Mouse (Mus musculus): ENCODE results near the gene Pxmp2. TPM values are rescaled to one million over a fixed set of nuclear protein-coding genes. Genes with fewer than 3 reads are reported as not detected.

Pxmp2 gene
- total RNA-seq (2023): 1 to 10 TPM; 3.3 to 8.3 TPM

GRCm38 (mm10) chr5:110285770-110286445 lies at the start of gene Pxmp2, which contains the start of gene Pole:
Gene Pxmp2, minus strand, starts transcription at chr5:110286186.
Gene Pole, plus strand, starts transcription at chr5:110286306.

GRCm38 (mm10) chr5:110269141-110270101 lies 16.6 kb downstream of the Pxmp2 start, which contains the start of gene Pgam5:
Gene Pgam5, minus strand, starts transcription at chr5:110269913.

GRCm38 (mm10) chr5:110230780-110231461 lies 55.1 kb downstream of the Pxmp2 start, which contains the start of gene Ankle2:
Gene Ankle2, plus strand, starts transcription at chr5:110231004.

Other genes with a start within 250 kb of the Pxmp2 start
- 1 to 10 TPM; 2.1 to 3.0 TPM for gene Gm17655, start 213.7 kb downstream of the Pxmp2 start, total RNA-seq (2023)
- gene Gm35315, start 191.8 kb downstream of the Pxmp2 start, total RNA-seq (2023): not detected
- not detected for gene Plcxd1, start 186.2 kb downstream of the Pxmp2 start, total RNA-seq (2023)
- 10 to 100 TPM; 41.3 to 41.5 TPM for gene Gtpbp6, start 178.0 kb downstream of the Pxmp2 start, total RNA-seq (2023)
- gene Zfp605, start 176.1 kb downstream of the Pxmp2 start, total RNA-seq (2023): 1 to 10 TPM; 3.0 to 3.8 TPM
- gene Chfr, start 150.3 kb downstream of the Pxmp2 start, total RNA-seq (2023): 10 to 100 TPM; 61.8 to 63.4 TPM
- 10 to 100 TPM; 25.1 to 25.5 TPM for gene Golga3, start 109.5 kb downstream of the Pxmp2 start, total RNA-seq (2023)
- gene Ankle2, start 55.2 kb downstream of the Pxmp2 start, total RNA-seq (2023): 10 to 100 TPM; 47.5 to 51.2 TPM
- gene Pgam5, start 16.3 kb downstream of the Pxmp2 start, total RNA-seq (2023): 10 to 100 TPM; 11.6 to 14.8 TPM
- 10 to 100 TPM; 29.1 to 30.9 TPM for gene Pole, start 120 bp upstream of the Pxmp2 start, total RNA-seq (2023)
- gene P2rx2, start 57.0 kb upstream of the Pxmp2 start, total RNA-seq (2023): not detected
- gene Lrcol1, start 58.5 kb upstream of the Pxmp2 start, total RNA-seq (2023): not detected
- 10 to 100 TPM; 65.2 to 94.8 TPM for gene Fbrsl1, start 162.3 kb upstream of the Pxmp2 start, total RNA-seq (2023)